Mouse (Mus musculus) embryonic stem cell, embryonic (primary cell): ENCODE measurements around the gene Tomt.
"Not testable (repeated sequence)": the region's sequence is repeated elsewhere in the genome, so short reads cannot be mapped to it uniquely, and the experiment has no call there.

Source experiments
- CTCF ChIA-PET, 4 experiments: fragments of 300-600 bp in 2 of 4; fragments of 350-600 bp in 2 of 4; sonication (Branson Sonifier 250); formaldehyde crosslinking; loops; one replicate each; lab custom pipeline; 2022; ENCODE audit warnings: inconsistent platforms in 2 of 4; lab: Charles Lee
- POLR2A ChIA-PET, 4 experiments: fragments of 300-600 bp in 2 of 4; fragments of 350-600 bp in 2 of 4; sonication (Branson Sonifier 250); formaldehyde crosslinking; loops; one replicate each; lab custom pipeline; 2022; ENCODE audit warnings: antibody characterized with exemption in 4 of 4, inconsistent platforms in 1 of 4; lab: Charles Lee

Tomt gene

DNA sequence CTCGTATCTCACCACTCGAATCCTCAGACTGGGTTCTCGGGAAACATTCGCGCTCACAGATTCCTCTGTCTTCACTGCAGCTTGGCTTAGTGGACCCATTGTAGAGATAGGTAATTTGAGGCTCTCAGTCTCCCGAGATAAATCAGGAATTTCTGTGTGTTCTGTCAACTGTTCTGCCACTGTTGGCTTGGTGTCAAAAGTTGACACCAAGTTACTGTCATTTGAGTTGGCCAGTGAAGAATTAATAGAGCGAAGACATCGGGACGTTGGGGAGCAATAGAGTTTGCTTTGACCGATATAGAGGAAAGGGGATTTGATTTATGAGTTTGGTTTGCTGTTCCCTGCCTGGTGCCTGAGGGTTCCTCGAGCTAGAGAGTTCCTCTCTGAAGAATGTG, at the start of gene Tomt:
Gene Tomt (minus strand): TSS at position 73 of the 395 bp plus-strand sequence.
- ChIA-PET POLR2A (interaction anchor here (0.6 to 8.8 kb wide), 20 partner anchors 9 to 193 kb away, joined by 3 to 60 read pairs (median 4); partner anchors contain the start of gene Inppl1 (in 1 of the 4)), CTCF (interaction anchor here in 1 of 4 experiments (1.5 kb wide), 1 partner anchor 243 kb away, joined by 3 read pairs; the partner anchor contains the start of gene Clpb)

DNA sequence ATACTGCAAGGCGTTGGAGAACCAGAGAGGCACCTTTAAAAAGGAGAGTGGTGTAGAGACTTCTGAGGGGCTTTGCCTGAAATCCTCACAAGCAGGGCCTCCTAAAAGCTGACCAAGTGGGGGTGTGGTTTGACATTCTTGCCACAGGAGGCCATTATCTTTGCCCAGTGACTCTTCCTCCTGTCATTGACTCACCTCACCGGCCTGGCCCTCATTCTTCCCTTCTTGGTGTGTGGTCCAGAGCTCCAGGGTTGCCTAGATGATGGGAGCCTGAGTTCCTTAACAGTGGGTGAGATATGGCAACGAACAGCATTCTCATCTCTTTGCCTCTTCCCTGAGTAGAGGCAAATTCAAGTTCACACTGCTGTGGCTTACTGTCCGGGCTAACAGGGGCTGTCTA, 49.7 kb upstream of the Tomt start:
- CTCF ChIA-PET: interaction anchor here in 1 of 4 experiments (1.0 to 1.1 kb wide), 2 partner anchors 12 to 37 kb away, joined by 3 to 4 read pairs; no protein-coding TSS in a partner anchor
- POLR2A ChIA-PET: interaction anchor here in 1 of 4 experiments (0.7 to 1.2 kb wide), 2 partner anchors 9 to 40 kb away, joined by 3 read pairs; no protein-coding TSS in a partner anchor

DNA sequence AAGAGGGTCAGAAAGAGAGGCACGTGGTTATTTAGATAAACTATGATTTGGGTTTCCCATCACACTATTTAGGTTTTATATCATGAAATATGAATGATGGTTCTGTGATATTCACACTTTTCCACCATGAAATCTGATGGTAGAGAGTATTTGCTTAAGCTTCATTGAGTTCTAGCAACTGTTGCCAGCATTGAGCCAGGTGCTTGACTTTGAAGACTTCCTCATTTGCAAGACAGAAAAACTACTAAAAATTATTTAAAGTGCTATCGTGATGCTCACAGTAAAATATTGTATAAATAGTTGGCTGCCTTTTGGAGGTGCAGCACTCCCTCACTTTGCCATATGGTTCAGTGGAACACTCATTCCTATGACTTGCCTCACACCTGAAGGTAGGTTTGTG, 49.1 kb upstream of the Tomt start:
- ChIA-PET CTCF (no interaction called here), POLR2A (interaction anchor here in 1 of 4 experiments (0.9 to 1.2 kb wide), 2 partner anchors 9 to 13 kb away, joined by 3 read pairs; no protein-coding TSS in a partner anchor)

DNA sequence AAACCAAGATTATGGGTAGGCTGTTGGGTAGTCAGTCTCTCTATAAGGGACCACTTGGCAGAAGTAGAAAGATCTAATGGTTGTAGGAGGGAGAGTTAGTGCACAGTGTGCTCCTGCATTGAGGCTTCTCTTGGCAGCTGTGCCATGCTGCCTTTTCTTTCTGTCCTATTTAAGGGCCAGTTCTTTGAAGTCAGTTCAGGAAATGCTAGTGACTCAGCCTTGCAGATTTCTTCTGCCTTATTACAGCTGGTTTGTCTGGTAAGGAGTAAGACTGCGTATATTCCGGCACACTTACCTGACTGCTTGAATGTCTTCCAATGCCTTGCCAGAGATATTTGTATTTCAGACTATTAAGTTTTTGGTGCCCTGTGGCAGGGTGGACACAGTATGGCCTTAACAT, 48.0 kb upstream of the Tomt start:
- ChIA-PET POLR2A (interaction anchor here in 1 of 4 experiments (1.0 to 1.1 kb wide), 2 partner anchors 14 to 45 kb away, joined by 3 to 5 read pairs; no protein-coding TSS in a partner anchor), CTCF (interaction anchor here in 1 of 4 experiments (0.6 kb wide), 1 partner anchor 11 kb away, joined by 4 read pairs; no protein-coding TSS in a partner anchor)

DNA sequence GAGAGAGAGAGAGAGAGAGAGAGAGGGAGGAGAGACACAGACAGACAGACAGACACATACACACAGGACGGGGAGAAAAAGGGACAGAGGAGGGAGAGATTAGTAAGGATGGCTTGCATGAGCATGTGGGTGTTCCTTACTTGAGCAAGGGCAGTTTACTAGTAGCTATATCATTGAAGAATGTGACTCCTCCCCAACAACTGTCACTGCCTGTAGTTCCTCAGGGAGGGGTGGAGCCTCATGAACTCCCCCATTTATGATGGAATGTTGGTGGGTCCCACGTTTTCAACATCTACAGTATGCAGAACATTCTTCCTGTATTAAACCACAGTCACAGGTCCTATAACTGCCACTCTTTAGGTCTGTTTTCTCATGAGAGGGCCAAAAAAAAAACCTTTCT, 45.9 kb upstream of the Tomt start:
- POLR2A ChIA-PET: interaction anchor here in 3 of 4 experiments (0.6 to 1.3 kb wide), 6 partner anchors 13 to 182 kb away, joined by 3 to 4 read pairs (median 3); partner anchors contain the start of gene Lamtor1 (in 1 of the 3)
- CTCF ChIA-PET: interaction anchor here in 2 of 4 experiments (0.6 to 0.9 kb wide), 4 partner anchors 9 to 1432 kb away, joined by 3 to 6 read pairs (median 4); no protein-coding TSS in a partner anchor

DNA sequence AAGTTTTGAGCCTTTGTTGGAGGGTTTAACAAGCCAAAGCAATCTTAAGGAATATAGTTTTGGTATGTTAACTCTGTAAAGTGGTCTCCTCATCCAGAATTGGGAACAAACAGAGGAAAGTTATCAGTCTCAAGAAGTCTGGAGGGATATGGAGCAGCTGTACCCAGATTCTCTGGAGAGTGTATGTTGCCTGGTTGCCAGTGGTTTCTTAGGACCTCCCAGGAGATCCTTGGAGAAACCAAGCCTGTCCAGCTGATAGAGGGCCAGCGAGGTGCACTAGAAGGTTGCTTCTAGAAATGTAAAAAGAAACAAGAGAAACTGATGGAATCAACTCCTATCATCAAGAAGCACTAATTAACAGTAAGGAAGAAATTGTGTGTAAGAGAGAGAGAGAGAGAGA, 45.5 kb upstream of the Tomt start:
- ChIA-PET CTCF (interaction anchor here in 1 of 4 experiments (0.6 kb wide), 1 partner anchor 995 kb away, joined by 3 read pairs; no protein-coding TSS in a partner anchor), POLR2A (interaction anchor here in 2 of 4 experiments (0.7 to 1.1 kb wide), 2 partner anchors 12 to 264 kb away, joined by 3 read pairs; no protein-coding TSS in a partner anchor)

DNA sequence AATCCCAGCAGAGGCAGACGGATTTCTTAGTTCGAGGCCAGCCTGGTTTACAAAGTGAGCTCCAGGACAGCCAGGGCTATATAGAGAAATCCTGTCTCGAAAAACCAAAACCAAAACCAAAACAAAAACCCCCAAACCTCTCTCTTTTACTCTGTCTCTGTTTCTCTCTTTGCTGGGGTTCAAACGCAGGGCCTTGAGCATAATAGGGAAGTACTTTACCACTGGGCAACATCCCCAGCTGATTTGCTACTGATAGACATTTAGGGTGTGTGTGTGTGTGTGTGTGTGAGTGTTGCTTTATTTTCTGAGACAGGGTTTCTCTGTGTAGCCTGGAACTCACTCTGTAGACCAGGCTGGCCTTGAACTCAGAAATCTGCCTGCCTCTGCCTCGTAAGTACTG, 42.8 kb upstream of the Tomt start:
- CTCF ChIA-PET: not testable (repeated sequence)
- POLR2A ChIA-PET: interaction anchor here in 3 of 4 experiments (0.6 to 1.3 kb wide), 4 partner anchors 10 to 478 kb away, joined by 3 to 5 read pairs (median 4); no protein-coding TSS in a partner anchor

DNA sequence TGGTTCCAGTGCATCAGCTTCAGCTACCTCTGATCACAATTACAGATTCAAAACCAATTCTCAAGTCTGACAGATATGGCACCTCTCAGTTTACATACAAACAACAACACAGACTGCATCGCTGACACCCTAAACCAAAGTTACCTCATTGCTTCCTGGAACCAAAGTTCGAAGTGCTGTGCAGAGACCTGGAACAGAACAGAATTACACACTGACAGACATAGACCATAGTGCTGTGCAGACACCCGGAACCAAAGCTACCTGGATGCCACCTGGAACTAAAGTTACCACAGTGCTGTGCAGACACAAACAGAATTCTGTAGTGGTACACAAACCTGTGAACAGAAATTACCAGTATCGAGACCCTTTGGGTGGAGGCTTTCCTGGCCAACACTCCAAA, 33.6 kb upstream of the Tomt start:
- ChIA-PET CTCF (interaction anchor here in 1 of 4 experiments (0.6 to 0.7 kb wide), 2 partner anchors 18 to 96 kb away, joined by 5 to 9 read pairs; no protein-coding TSS in a partner anchor), POLR2A (interaction anchor here in 2 of 4 experiments (0.5 to 2.2 kb wide), 12 partner anchors 9 to 168 kb away, joined by 3 to 8 read pairs (median 4); partner anchors contain the start of genes Rnf121 (in 1 of the 2), Xndc1 (in 1 of the 2) and Xntrpc (in 1 of the 2))

DNA sequence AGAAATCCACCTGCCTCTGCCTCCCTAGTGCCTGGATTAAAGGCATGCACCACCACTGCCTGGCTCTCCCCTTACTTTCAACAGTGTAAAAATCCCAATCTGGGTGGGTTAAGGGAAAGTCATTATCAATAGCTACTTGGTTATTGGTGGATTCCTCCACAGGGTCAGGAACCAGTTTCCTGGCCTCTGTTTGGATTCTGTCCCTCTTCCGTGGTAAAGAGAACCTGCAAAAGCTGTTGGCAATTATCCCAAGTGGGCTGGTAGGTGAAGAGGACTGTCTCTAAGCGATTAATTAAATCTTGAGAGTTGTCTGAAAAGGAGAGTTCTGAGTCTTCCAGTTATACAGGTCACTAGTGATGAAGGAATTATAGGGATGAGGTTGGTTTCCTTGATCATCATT, 32.2 kb upstream of the Tomt start:
- ChIA-PET CTCF (interaction anchor here in 1 of 4 experiments (0.6 kb wide), 1 partner anchor 22 kb away, joined by 3 read pairs; no protein-coding TSS in a partner anchor), POLR2A (interaction anchor here in 3 of 4 experiments (0.6 to 2.2 kb wide), 6 partner anchors 10 to 528 kb away, joined by 3 to 5 read pairs (median 4); no protein-coding TSS in a partner anchor)

DNA sequence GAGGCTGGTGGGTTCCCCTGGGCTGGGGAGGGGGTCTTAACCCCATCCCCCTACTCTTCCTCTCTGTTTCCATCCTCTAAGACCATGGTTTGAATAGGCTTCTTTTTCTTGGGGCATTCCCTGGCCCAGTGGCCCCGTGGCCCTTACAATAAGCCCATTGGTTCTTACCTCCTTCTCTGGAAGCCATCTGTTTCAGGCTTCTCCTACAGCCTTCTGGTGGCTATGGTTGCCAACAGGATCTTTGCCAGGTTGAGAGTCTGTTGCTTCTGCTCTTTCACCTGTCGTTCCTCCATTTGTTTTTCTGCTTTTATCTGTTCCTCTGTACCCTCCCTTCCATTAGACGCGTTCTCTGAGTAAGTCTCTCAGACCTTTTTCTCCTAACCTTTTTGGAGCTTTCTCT, 31.4 kb upstream of the Tomt start:
- CTCF ChIA-PET: interaction anchor here in 1 of 4 experiments (0.9 kb wide), 1 partner anchor 271 kb away, joined by 3 read pairs; no protein-coding TSS in a partner anchor
- POLR2A ChIA-PET: interaction anchor here in 2 of 4 experiments (1.0 to 2.3 kb wide), 6 partner anchors 8 to 273 kb away, joined by 3 to 9 read pairs (median 3); no protein-coding TSS in a partner anchor

DNA sequence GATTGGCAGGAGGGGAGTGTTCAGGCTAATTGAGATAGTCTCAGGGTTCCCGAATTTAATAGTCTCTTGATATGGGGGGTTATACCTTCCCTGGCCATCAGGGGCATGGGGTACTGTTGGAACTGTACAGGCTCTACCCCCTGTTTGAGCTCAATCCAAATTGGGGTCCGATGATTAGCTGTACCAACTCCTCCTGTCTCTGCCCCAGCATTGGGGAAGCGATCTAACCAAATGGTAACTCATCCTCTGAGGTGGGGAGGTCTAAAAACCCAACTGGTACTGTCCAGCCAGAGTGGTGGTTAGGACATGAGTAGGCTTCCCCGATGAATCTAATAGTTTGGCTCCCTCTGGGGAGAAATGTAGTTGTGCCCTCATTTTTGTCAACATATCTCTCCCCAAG, 30.8 kb upstream of the Tomt start:
- CTCF ChIA-PET: interaction anchor here in 1 of 4 experiments (0.9 kb wide), 1 partner anchor 270 kb away, joined by 3 read pairs; no protein-coding TSS in a partner anchor
- POLR2A ChIA-PET: interaction anchor here in 2 of 4 experiments (1.0 to 2.3 kb wide), 6 partner anchors 9 to 274 kb away, joined by 3 to 9 read pairs (median 3); no protein-coding TSS in a partner anchor

DNA sequence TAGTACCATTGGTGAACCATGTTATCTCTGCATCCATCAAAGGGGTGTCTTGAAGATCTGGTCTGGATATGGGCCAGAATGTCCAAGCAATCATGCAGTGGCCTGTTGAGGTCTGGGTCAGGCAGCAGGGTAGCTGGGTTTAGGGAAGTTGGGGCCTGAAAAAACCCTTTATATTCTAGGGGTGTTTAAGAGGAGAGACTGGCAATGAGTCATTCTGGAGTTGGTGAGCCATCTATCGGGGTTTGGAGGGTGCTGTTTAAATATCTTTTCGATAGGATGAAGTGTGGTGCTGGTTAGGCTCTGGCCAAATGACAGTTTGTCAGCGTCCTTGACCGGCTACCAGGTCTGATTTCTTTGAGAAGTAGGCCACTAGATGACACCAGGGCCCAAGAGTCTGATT, 29.8 kb upstream of the Tomt start:
- ChIA-PET CTCF (interaction anchor here in 2 of 4 experiments (0.5 to 0.6 kb wide), 2 partner anchors 73 to 80 kb away, joined by 3 read pairs; partner anchors contain the start of gene Anapc15 (in 1 of the 2)), POLR2A (interaction anchor here in 1 of 4 experiments (2.3 kb wide), 1 partner anchor 10 kb away, joined by 9 read pairs; no protein-coding TSS in a partner anchor)

DNA sequence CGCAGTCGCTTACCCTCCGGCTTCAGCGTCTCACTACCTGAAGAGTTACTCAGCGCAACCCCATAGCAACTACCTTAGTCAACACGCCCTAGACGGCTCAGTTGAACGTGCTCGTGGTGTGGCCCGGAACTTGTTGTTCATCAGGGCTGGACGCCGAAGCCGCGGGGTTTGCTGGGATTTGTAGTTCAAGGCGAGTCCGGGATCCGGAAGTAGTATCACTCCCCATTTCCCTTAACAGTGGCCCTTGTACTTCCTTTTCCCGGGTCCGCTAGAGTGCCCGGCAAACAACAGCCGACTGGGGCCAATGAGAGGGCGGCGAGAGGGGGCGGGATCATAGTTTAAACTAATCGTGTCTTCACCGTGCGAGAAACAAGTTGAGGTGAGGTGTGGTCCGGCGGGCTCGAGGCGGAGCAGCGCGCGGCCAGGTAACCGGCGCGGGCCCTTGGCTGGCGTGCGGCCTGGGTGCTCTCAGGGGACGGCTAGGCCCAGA, 27.6 kb upstream of the Tomt start, which contains the start of the genes Lrrc51 and Numa1:
Gene Lrrc51 (minus strand): TSS at position 145 of the 490 bp plus-strand sequence.
Gene Numa1 (plus strand): TSS at position 361 of the 490 bp plus-strand sequence.
- CTCF ChIA-PET: no interaction called here
- POLR2A ChIA-PET: interaction anchor here in 2 of 4 experiments (0.6 to 1.5 kb wide), 9 partner anchors 11 to 1072 kb away, joined by 3 to 5 read pairs (median 3); partner anchors contain the start of genes Rnf121 (in 1 of the 2), Xndc1 (in 1 of the 2) and Xntrpc (in 1 of the 2)

DNA sequence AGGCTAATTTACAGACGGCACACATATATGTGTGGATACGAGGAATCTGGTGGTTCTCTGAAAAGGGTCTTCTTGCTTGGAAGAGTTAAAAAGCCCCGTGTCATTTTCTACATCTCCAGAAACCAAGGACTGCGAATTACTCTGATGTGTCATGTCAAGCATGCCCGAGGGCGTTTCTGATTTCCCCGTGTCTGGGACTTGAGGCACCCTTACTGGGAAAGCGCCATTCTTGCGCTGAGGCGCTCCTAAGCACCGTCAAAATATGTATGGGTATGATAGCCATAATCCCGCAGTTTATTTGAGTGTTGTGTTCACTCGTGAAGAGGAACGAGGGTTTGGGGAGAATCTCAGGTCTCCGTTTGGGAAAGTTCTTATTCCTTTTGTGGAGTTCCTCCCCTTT, 27.1 kb upstream of the Tomt start:
- CTCF ChIA-PET: no interaction called here
- POLR2A ChIA-PET: interaction anchor here in 2 of 4 experiments (0.8 to 1.5 kb wide), 11 partner anchors 11 to 133 kb away, joined by 3 to 5 read pairs (median 4); partner anchors contain the start of genes Lamtor1 (in 1 of the 2), Rnf121 (in 1 of the 2), Xndc1 (in 1 of the 2) and Xntrpc (in 1 of the 2)

DNA sequence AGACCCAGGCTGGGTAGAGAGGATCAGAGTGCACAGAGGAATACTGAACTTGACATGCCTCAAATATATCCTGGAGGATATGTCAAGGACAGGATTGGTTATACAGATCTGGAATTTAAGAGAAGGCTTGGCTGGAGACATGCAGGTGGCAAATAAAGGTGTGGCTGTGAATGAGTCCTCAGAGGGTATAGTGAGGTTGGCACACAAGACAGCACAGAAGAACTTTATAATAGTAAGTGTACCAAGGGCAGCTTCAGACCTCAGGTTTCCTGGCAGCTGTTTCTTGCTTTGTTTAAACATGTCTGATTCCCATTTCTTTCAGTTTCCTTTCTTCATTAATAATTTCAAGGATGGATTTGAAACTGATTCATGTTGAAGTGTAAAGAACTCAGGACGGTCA, 26.4 kb upstream of the Tomt start:
- ChIA-PET POLR2A (interaction anchor here in 2 of 4 experiments (0.8 to 1.5 kb wide), 9 partner anchors 10 to 133 kb away, joined by 3 to 5 read pairs (median 4); partner anchors contain the start of genes Lamtor1 (in 1 of the 2), Rnf121 (in 1 of the 2), Xndc1 (in 1 of the 2) and Xntrpc (in 1 of the 2)), CTCF (no interaction called here)

DNA sequence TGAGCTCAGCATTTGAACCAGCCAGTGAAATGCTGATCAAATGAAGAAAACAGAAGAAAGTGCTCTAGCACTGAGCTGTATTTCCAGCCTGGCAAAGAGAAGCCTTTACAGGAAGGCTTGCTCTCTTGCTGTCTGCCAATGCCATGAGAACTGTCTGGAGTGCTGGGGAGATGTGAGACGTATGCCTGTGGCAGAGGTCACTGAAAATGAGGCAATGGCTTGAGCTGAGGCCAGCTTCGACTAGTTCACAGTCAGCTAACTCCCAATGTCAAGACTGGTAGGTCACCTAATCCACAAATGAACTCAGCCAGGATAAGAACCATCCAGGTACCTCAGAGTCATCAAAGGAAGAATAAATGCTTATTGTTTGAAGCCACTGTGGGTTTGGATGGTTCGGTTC, 21.9 kb upstream of the Tomt start:
- POLR2A ChIA-PET: interaction anchor here in 3 of 4 experiments (0.6 to 2.5 kb wide), 15 partner anchors 8 to 319 kb away, joined by 3 to 8 read pairs (median 3); partner anchors contain the start of gene Lamtor1 (in 1 of the 3)

DNA sequence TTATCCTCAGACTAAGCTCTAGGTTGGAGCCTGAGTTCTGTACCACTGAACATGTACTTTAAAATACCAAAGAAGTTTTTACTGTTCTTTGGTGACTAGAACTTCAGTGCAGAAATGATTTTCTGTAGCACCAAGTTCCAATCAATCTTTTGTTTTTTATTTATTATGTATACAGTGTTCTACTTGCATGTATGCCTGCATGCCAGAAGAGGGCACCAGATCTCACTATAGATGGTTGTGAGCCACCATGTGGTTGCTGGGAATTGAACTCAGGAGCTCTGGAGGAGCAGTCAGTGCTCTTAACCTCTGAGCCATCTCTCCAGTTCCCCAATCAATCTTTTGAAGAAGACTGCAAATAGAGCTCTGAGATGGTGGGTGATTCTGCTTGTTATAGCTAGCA, 19.7 kb upstream of the Tomt start:
- POLR2A ChIA-PET: interaction anchor here in 3 of 4 experiments (0.6 to 1.3 kb wide), 7 partner anchors 12 to 276 kb away, joined by 3 to 7 read pairs (median 4); partner anchors contain the start of genes Anapc15 (in 1 of the 3), Lamtor1 (in 1 of the 3) and Tomt (in 1 of the 3)
- CTCF ChIA-PET: interaction anchor here in 3 of 4 experiments (0.6 to 1.6 kb wide), 9 partner anchors 8 to 536 kb away, joined by 3 to 7 read pairs (median 3); no protein-coding TSS in a partner anchor

More for the DNA sequence above, 21.9 kb upstream of the Tomt start:
- CTCF ChIA-PET: interaction anchor here in 3 of 4 experiments (1.2 to 2.4 kb wide), 3 partner anchors 10 to 184 kb away, joined by 3 to 12 read pairs (median 5); no protein-coding TSS in a partner anchor
